Mouse (Mus musculus) liver, embryonic 15.5 days (tissue): ENCODE data around the gene Swap70. TPM values are rescaled to one million over a fixed set of nuclear protein-coding genes. Genes with fewer than 3 reads are reported as not detected.

ENCODE experiments used
- ATAC-seq: fragments of 200-750 bp; cut with Nextera tagmentation; 2 replicates; pipeline ENCODE4 v1.8.0; 2017; ENCODE audit warnings: moderate number of reproducible peaks, mild to moderate bottlenecking, moderate library complexity; ENCODE audit not compliant: insufficient read depth
- H3K27ac ChIP-seq: fragments of 300-500 bp; sonication (generic); replicated peaks from 2 replicates; pipeline ENCODE4 v1.5.1; 2015; ENCODE audit warnings: mild to moderate bottlenecking, inconsistent platforms
- H3K27me3 ChIP-seq: fragments of 300-500 bp; sonication (generic); 2 replicates; pipeline ENCODE4 v1.6.1; 2015; ENCODE audit warnings: mild to moderate bottlenecking, inconsistent platforms
- H3K36me3 ChIP-seq: fragments of 300-500 bp; sonication (generic); replicated peaks from 2 replicates; pipeline ENCODE4 v1.6.1; 2015; ENCODE audit warnings: moderate library complexity, mild to moderate bottlenecking, inconsistent platforms
- H3K4me1 ChIP-seq: fragments of 300-500 bp; sonication (generic); replicated peaks from 2 replicates; pipeline ENCODE4 v1.6.1; 2015; ENCODE audit warnings: inconsistent platforms
- H3K4me2 ChIP-seq: fragments of 300-500 bp; sonication (generic); 2 replicates; pipeline ENCODE4 v1.6.1; 2015; ENCODE audit warnings: moderate library complexity, mild to moderate bottlenecking, inconsistent platforms
- H3K4me3 ChIP-seq: fragments of 300-500 bp; sonication (generic); replicated peaks from 2 replicates; pipeline ENCODE4 v1.5.1; 2015; ENCODE audit warnings: mild to moderate bottlenecking, inconsistent platforms
- H3K9ac ChIP-seq: fragments of 300-500 bp; sonication (generic); 2 replicates; pipeline ENCODE4 v1.6.1; 2015; ENCODE audit warnings: moderate library complexity, mild to moderate bottlenecking, inconsistent platforms
- H3K9me3 ChIP-seq: fragments of 300-500 bp; sonication (generic); replicated peaks from 2 replicates; pipeline ENCODE4 v1.6.1; 2016; ENCODE audit warnings: inconsistent platforms
- WGBS: fragments of 180-500 bp; shearing (Covaris S2); methylation state at CpG from one replicate; pipeline ENCODE4 v1.1.7; 2015; ENCODE audit warnings: mixed read lengths; ENCODE audit not compliant: insufficient replicate concordance; 5-methylcytosine and 5-hydroxymethylcytosine counted together
- polyA plus RNA-seq: library from polyadenylated mRNA; unstranded; fragments of >200 nt; fragmentation: Nextera tagmentation; extraction: Ambion mirVana; gene quantifications from 2 replicates; pipeline ENCODE4 v1.2.1, GENCODE M21; 2015

The Swap70 gene
- polyA plus RNA-seq, 1 experiment from 2014 or later: 7.8 TPM

DNA sequence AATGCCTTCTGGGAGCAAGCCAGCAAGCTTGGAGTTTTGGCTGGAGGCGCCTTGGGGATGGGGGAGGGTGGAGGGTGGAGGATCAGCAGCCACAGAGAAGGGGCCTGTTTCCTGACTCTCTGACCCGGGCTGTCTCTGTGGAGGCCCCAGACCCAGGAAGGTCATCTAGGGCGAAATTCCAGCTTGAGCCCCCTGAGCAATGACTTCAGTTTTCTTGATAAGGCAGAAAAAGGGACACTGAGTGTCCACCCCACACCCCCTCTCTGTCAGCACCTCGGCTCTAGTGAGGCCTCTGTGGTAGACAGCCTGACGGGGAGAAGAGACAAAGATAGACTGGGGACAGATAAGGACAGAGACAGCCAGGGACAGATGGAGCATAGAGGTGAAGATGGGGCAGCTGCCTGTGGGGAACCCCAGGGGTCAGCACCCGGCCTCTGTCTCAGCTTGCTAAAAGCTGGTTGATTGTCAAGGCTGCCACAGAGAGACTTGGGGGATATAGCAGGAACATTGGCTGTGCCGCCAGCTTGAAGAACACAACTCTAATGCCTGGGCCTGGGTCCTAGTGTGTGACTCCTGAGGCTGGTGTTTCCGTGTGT, 66.1 kb downstream of the Swap70 start:
- no peaks in the 10 kb centered on the region for H3K4me1 ChIP-seq
- H3K4me2 ChIP-seq: no peak overlapping the region
- 29% methylated on average over 8 of the region's 8 CpGs for WGBS
- H3K4me3 ChIP-seq: no peak overlapping the region
- no peaks in the 10 kb centered on the region for H3K27me3 ChIP-seq
- H3K9ac ChIP-seq: no peak overlapping the region
- no peaks in the 10 kb centered on the region for H3K36me3 ChIP-seq
- H3K27ac ChIP-seq: no peak overlapping the region
- no peaks in the 10 kb centered on the region for H3K9me3 ChIP-seq
- ATAC-seq: peak; percentile 42

DNA sequence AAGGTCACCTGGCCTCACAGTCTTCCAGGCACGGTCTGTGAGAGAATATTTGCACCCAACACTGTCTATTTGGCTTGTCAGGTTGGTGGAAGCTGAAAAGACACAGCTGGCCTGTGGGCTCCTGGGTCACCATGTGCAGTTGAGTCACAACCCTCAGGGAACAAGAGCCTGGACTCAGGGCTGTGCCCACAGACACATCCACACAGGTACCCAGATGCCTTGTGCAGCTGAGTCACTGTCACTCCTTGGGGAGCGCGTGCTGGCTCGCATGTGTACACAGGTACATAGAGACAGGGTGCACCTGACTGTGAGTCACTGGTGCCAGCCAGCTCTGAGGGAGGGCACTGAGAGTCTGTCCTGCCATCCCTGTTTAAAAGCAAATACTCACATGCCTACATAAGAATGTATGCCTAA, 66.7 kb downstream of the Swap70 start:
- ATAC-seq: no peak

DNA sequence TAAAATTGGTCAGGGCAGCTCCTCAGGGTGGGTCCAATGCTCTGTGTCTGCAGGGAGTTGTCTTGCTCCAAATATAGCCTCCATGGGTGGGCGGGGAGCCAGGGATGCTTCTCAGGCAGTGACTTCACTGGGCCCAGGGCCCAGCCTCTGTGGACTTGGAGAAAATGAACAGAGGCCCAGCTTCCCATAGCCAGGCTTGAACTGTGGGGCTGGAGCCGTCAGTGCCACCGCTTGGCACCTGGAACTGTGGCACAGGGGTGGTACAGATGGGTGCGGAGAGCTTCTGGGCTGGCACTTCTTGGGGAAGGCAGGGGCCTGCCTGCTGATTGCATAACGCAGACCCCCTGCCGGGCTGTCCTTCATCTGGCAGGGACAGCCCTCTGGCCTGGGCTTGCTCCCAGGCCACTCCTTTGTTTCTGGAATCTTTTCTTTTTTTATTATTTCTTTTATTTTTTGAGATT, 67.2 kb downstream of the Swap70 start:
- Histone ChIP-seq H3K4me3 (no peak overlapping the region), H3K4me1 (no peaks in the 10 kb centered on the region), H3K9ac (no peak overlapping the region), H3K27me3 (no peaks in the 10 kb centered on the region), H3K27ac (no peak overlapping the region), H3K36me3 (no peaks in the 10 kb centered on the region), H3K4me2 (no peak overlapping the region), H3K9me3 (no peaks in the 10 kb centered on the region)
- no peak for ATAC-seq
- WGBS: 61% methylated on average over 6 of the region's 6 CpGs

More for the DNA sequence above, 66.7 kb downstream of the Swap70 start:
- WGBS: 74% methylated on average over 4 of the region's 4 CpGs
- Histone ChIP-seq H3K27ac (no peak overlapping the region), H3K4me2 (no peak overlapping the region), H3K4me3 (no peak overlapping the region), H3K27me3 (no peaks in the 10 kb centered on the region), H3K9me3 (no peaks in the 10 kb centered on the region), H3K36me3 (no peaks in the 10 kb centered on the region), H3K4me1 (no peaks in the 10 kb centered on the region), H3K9ac (no peak overlapping the region)

DNA sequence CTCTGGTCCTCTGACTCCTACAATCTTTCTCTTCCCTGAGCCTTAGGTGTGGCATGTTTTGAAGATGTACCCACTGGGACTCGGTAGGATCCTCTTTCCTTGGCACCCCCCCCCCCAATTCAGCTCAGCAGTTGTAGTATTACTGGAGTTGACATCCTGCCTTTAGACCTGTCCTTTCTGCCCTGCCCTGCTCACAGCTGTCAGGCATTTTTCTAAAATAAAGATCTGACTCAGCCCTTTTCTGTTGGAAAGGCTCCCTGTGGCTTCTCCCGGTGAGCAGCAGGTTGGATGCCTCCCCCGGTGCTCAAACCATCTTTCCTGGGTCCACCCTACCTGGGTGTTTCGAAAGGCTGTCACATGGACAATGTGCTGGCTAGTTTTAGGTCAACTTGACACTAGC, 68.1 kb downstream of the Swap70 start:
- H3K4me2 ChIP-seq: no peak overlapping the region
- no peaks in the 10 kb centered on the region for H3K4me1 ChIP-seq
- H3K27me3 ChIP-seq: no peaks in the 10 kb centered on the region
- H3K27ac ChIP-seq: no peak overlapping the region
- whole genome bisulfite sequencing: 61% methylated on average over 4 of the region's 4 CpGs
- no peaks in the 10 kb centered on the region for H3K9me3 ChIP-seq
- no peak overlapping the region for H3K4me3 ChIP-seq
- ATAC-seq: no peak
- no peak overlapping the region for H3K9ac ChIP-seq
- no peaks in the 10 kb centered on the region for H3K36me3 ChIP-seq

DNA sequence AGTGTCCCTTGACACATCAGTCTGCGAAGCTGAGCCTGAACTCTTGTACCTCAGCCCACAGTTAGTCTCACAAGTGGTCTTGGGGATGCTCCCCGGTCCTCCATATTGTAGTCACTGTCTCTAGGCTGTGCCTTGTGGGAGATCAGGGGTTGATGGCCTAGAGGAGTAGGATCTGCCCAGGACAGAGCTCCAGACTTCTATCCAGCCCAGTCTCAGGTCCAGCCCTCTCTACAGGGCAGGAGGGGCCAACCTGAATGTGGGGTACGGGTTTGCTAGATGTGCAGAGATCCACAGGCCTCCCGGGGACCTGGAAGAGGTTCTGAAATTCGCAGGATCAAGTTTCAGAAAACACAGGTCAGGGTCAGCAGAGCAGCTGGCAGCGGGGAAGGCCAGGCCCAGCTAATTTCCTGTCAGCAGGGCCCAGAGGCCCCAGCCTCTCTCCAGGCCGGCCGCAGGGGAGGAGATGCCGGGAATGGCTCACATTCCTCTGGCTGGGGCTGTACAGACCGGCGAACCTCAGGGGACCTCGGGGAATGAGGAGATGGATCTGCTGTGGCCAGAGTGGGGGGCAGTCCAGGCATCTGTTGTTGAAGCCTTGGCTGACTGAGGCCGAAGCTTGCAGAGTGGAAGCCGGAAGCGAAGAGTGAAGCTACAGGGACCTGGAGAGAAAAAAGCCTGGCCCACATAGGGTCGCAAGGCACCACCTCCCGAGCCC, 75.5 kb downstream of the Swap70 start:
- Histone ChIP-seq H3K4me2 (no peak overlapping the region), H3K36me3 (no peaks in the 10 kb centered on the region), H3K9me3 (no peaks in the 10 kb centered on the region), H3K27me3 (no peaks in the 10 kb centered on the region), H3K9ac (no peak overlapping the region), H3K27ac (no peak overlapping the region), H3K4me1 (no peaks in the 10 kb centered on the region), H3K4me3 (no peak overlapping the region)
- ATAC-seq: no peak
- 43% methylated on average over 17 of the region's 17 CpGs for WGBS

DNA sequence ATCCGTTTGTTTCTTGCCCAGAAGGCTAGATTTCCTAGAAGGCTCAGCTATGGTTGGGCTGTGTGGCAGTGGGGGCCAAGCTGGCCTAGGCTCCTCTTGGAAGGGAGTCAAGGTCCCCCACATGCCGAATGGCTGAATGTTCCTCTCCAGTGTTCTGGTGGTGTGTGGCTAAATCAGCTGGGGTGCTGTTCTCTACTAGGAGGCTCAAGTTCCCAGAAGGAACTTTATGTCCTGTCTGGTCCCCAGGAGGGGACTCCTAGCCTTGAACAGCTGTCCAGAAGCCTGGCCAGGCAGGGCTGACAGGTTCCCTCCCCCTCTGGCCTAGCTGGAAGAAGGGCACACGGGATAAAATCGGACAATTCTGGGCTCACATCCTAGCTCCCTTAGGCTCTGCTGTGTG, 76.1 kb downstream of the Swap70 start:
- no peak overlapping the region for H3K9ac ChIP-seq
- ATAC-seq: no peak
- no peaks in the 10 kb centered on the region for H3K27me3 ChIP-seq
- no peaks in the 10 kb centered on the region for H3K4me1 ChIP-seq
- no peak overlapping the region for H3K4me2 ChIP-seq
- no peaks in the 10 kb centered on the region for H3K36me3 ChIP-seq
- H3K4me3 ChIP-seq: no peak overlapping the region
- 52% methylated on average over 4 of the region's 4 CpGs for WGBS
- no peak overlapping the region for H3K27ac ChIP-seq
- H3K9me3 ChIP-seq: no peaks in the 10 kb centered on the region

DNA sequence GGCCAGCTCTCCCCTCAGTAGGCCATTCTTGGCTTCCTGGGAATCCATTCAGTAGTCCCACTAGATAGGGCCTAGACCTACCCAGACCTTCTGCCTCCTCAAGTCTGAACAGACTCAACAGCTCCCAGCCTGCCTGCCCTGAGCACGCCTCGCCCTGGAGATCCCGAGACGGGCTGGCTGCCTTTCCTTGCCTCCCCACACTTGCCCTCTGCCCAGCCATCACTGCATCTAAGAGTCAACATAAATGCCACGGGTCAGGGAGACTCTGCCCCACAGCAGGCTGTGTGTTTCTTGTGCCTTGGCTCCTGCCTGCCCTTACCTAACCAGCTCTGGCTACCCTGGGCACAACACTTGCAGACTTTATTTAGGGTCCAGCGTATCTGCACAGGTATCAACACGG, 76.6 kb downstream of the Swap70 start:
- no peak overlapping the region for H3K9ac ChIP-seq
- no peaks in the 10 kb centered on the region for H3K27me3 ChIP-seq
- H3K4me1 ChIP-seq: no peaks in the 10 kb centered on the region
- ATAC-seq: no peak
- H3K4me2 ChIP-seq: no peak overlapping the region
- 68% methylated on average over 7 of the region's 7 CpGs for WGBS
- H3K9me3 ChIP-seq: no peaks in the 10 kb centered on the region
- H3K36me3 ChIP-seq: no peaks in the 10 kb centered on the region
- H3K4me3 ChIP-seq: no peak overlapping the region
- H3K27ac ChIP-seq: no peak overlapping the region

DNA sequence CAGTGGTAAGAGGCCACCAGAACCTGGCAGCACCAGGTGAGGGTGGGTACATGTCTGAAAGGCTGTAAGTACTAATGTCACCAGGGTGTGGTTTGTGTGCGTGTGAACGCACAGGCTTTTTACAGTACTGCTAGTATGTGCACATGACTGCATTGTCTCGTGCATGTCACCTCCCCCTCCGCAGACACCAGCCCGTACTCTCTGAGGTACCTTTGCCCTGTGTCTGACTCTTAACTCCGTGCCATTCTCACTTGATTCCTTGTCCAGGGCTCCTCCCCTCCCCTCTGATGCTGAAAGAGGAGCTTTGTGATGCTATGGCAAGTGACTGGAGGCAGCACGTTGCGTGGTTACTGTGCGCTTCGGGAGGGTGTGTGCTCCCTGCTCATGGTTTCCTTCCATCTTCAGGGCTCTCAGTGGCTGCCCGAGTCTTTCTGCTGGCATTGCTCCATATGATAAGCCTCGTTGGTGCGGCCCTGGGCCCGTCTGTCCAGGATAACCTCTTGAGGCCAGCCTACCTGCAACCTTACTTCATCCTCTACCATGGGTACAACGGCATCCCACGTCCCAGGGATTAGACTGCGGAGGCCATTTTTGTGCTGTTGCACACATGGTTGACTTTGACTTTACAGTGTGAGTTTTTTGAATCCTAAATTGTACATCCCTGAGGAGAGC, 77.4 kb downstream of the Swap70 start:
- Histone ChIP-seq H3K27ac (no peak overlapping the region), H3K27me3 (no peaks in the 10 kb centered on the region), H3K4me2 (no peak overlapping the region), H3K4me3 (no peak overlapping the region), H3K9ac (no peak overlapping the region), H3K36me3 (no peaks in the 10 kb centered on the region), H3K4me1 (no peaks in the 10 kb centered on the region), H3K9me3 (no peaks in the 10 kb centered on the region)
- no peak for ATAC-seq
- WGBS: 75% methylated on average over 17 of the region's 17 CpGs

DNA sequence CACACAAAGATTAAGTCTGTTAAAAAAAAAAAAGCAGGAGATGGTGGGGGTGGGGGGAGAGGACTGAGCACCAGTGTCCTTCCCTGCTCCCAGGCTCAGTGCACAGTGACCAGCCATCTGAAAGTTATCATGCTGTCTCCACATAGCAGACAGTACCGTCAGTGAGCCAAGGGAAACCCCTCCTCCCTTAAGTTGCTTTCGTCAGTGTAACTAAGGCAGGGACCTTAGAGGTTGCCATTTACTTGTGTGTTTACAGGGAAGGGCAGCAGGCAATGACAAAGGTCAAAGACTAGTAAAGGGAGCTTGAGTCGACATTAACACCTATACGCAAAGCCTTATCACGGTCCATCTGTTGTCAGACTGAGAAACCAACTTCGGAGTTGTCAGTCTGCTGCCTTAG, 81.4 kb downstream of the Swap70 start:
- H3K9ac ChIP-seq: no peak overlapping the region
- no peak for ATAC-seq
- H3K36me3 ChIP-seq: no peaks in the 10 kb centered on the region
- H3K27ac ChIP-seq: no peak overlapping the region
- no peaks in the 10 kb centered on the region for H3K4me1 ChIP-seq
- WGBS: 54% methylated on average over 6 of the region's 6 CpGs
- H3K9me3 ChIP-seq: no peaks in the 10 kb centered on the region
- no peak overlapping the region for H3K4me3 ChIP-seq
- H3K4me2 ChIP-seq: no peak overlapping the region
- H3K27me3 ChIP-seq: no peaks in the 10 kb centered on the region

DNA sequence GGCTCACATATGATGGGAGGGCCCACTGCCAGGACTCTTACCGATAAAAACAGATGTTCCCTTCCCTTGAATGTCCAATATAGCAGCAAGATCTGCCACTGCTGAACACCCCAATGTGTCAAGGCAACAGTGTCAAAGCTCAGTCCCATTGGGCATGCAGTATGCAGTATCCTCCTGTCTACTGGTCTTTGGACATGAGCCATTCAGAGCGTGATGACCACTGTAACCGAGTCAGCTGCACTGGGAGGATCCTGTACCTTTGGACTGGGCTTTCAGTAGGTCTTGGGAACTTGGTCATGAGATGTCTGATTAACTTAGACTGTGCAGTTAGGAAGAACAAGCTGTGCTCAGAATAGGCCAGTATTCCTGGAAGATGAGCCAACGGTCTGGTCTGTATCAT, 84.0 kb downstream of the Swap70 start:
- WGBS: 80% methylated on average over 4 of the region's 4 CpGs
- no peak for ATAC-seq
- Histone ChIP-seq H3K27me3 (no peaks in the 10 kb centered on the region), H3K4me3 (no peak overlapping the region), H3K9ac (no peak overlapping the region), H3K9me3 (no peaks in the 10 kb centered on the region), H3K27ac (no peak overlapping the region), H3K36me3 (no peaks in the 10 kb centered on the region), H3K4me1 (no peaks in the 10 kb centered on the region), H3K4me2 (no peak overlapping the region)

DNA sequence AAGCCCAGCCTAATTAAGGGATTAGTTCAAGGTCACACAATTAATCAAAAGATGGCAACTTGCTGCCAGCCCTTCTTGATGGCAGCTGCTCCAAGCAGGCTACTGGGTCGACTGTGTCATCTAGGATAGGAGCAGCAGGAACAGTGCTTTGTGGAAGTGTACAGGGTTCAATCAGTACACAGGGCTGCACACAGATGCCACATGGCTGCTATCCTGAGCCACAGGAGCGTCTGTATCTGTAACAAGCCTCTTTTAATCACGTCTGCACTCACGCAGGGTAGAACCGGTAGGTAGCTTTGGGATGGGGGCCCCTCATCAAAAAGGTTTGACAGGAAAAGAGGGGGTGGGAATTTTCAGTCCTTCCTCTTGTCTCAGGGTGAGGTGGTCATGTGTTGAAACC, 84.8 kb downstream of the Swap70 start:
- Histone ChIP-seq H3K27ac (no peak overlapping the region), H3K9ac (no peak overlapping the region), H3K4me3 (no peak overlapping the region), H3K36me3 (no peaks in the 10 kb centered on the region), H3K4me2 (no peak overlapping the region), H3K4me1 (no peaks in the 10 kb centered on the region), H3K27me3 (no peaks in the 10 kb centered on the region), H3K9me3 (no peaks in the 10 kb centered on the region)
- 40% methylated on average over 5 of the region's 5 CpGs for WGBS
- no peak for ATAC-seq
